Mouse (Mus musculus) forebrain, postnatal 0 days (tissue): ENCODE measurements around the gene Pxmp4. TPM values are rescaled to one million over a fixed set of nuclear protein-coding genes. Genes with fewer than 3 reads are reported as not detected.

ENCODE experiments used
- ATAC-seq: fragments of 200-750 bp; cut with Nextera tagmentation; 2 replicates; pipeline ENCODE4 v1.8.0; 2017; ENCODE audit warnings: mild to moderate bottlenecking, moderate library complexity
- DNase-seq: peaks from one replicate; pipeline ENCODE4 v3.0.0-alpha.2; 2015
- H3K27ac ChIP-seq: fragments of 300-500 bp; sonication (generic); 2 replicates; pipeline ENCODE4 v1.5.1; 2014; ENCODE audit warnings: low read depth, mild to moderate bottlenecking, antibody characterized with exemption, low read length, moderate library complexity, mixed read lengths
- H3K27me3 ChIP-seq: fragments of 300-500 bp; sonication (generic); 2 replicates; pipeline ENCODE4 v1.6.1; 2014; ENCODE audit warnings: mild to moderate bottlenecking, low read length, mixed read lengths; ENCODE audit not compliant: insufficient read depth
- H3K36me3 ChIP-seq: fragments of 300-500 bp; sonication (generic); 2 replicates; pipeline ENCODE4 v1.6.1; 2014; ENCODE audit warnings: mild to moderate bottlenecking, moderate library complexity; ENCODE audit not compliant: insufficient read depth
- H3K4me1 ChIP-seq: fragments of 300-500 bp; sonication (generic); 2 replicates; pipeline ENCODE4 v1.6.1; 2014; ENCODE audit warnings: antibody characterized with exemption; ENCODE audit not compliant: insufficient read depth
- H3K4me2 ChIP-seq: fragments of 300-500 bp; sonication (generic); 2 replicates; pipeline ENCODE4 v1.6.1; 2014; ENCODE audit warnings: low read depth, mild to moderate bottlenecking, moderate library complexity
- H3K4me3 ChIP-seq: fragments of 300-500 bp; sonication (generic); 2 replicates; pipeline ENCODE4 v1.5.1; 2014; ENCODE audit warnings: low read depth, low read length, mixed read lengths
- H3K9ac ChIP-seq: fragments of 300-500 bp; sonication (generic); 2 replicates; pipeline ENCODE4 v1.6.1; 2014; ENCODE audit warnings: mild to moderate bottlenecking
- H3K9me3 ChIP-seq: fragments of 300-500 bp; sonication (generic); 2 replicates; pipeline ENCODE4 v1.6.1; 2016; ENCODE audit warnings: low read length
- CTCF ChIP-seq: sonication (generic); IDR thresholded peaks from 2 replicates; pipeline ENCODE4 v1.5.1; 2016; ENCODE audit warnings: antibody characterized with exemption, control low read depth, low read depth
- WGBS: fragments of 180-500 bp; shearing (Covaris S2); extraction: QIAGEN DNeasy Blood & Tissue Kit; methylation state at CpG from one replicate; pipeline ENCODE4 v1.1.7; 2014; 5-methylcytosine and 5-hydroxymethylcytosine counted together
- polyA plus RNA-seq: library from polyadenylated mRNA; unstranded; fragments of >200 nt; fragmentation: Nextera tagmentation; extraction: Ambion mirVana; gene quantifications from 2 replicates; pipeline ENCODE4 v1.2.1, GENCODE M21; 2015
- total RNA-seq: library from RNA; depleted of rRNA; stranded (reverse); fragments of >200 nt; gene quantifications from 2 replicates; pipeline ENCODE4 v1.2.3, GENCODE M21; 2014

The Pxmp4 gene
- total and polyA plus RNA-seq, 2 experiments from 2014 or later = 15.0 to 17.9 TPM

- H3K27me3 ChIP-seq = no peaks in the 10 kb centered on the region
- H3K4me2 ChIP-seq = no peak overlapping the region
Measured at GRCm38 (mm10) chr2:154641176-154641575, 37.7 kb upstream of the Pxmp4 start.

GRCm38 (mm10) chr2:154639115-154639514, 35.6 kb upstream of the Pxmp4 start:
- H3K36me3 ChIP-seq = peaks cover 85% of the 10 kb centered on the region
- no peak overlapping the region for H3K27ac ChIP-seq
- WGBS = 97% methylated on average over 4 of the region's 4 CpGs
- H3K4me2 ChIP-seq = no peak overlapping the region
- no peak overlapping the region for H3K9ac ChIP-seq
- ATAC-seq (no peak), DNase-seq (no peak)
- H3K4me3 ChIP-seq = no peak overlapping the region
- TF ChIP-seq CTCF = no peak
- H3K27me3 ChIP-seq = no peaks in the 10 kb centered on the region
- no peaks in the 10 kb centered on the region for H3K4me1 ChIP-seq
- H3K9me3 ChIP-seq = 0 out of 2 replicates have a peak, but pooled peaks cover 4% of the 10 kb centered on the region

More at GRCm38 (mm10) chr2:154641176-154641575, 37.7 kb upstream of the Pxmp4 start:
- H3K27ac ChIP-seq = no peak overlapping the region
- H3K9me3 ChIP-seq = 0 out of 2 replicates have a peak, but pooled peaks cover 4% of the 10 kb centered on the region
- no peak for ATAC-seq
- WGBS = 86% methylated on average over 8 of the region's 8 CpGs
- no peak for DNase-seq
- H3K4me3 ChIP-seq = no peak overlapping the region
- no peaks in the 10 kb centered on the region for H3K4me1 ChIP-seq
- no peak overlapping the region for H3K9ac ChIP-seq
- peaks cover 82% of the 10 kb centered on the region for H3K36me3 ChIP-seq
- TF ChIP-seq CTCF = no peak

DNA sequence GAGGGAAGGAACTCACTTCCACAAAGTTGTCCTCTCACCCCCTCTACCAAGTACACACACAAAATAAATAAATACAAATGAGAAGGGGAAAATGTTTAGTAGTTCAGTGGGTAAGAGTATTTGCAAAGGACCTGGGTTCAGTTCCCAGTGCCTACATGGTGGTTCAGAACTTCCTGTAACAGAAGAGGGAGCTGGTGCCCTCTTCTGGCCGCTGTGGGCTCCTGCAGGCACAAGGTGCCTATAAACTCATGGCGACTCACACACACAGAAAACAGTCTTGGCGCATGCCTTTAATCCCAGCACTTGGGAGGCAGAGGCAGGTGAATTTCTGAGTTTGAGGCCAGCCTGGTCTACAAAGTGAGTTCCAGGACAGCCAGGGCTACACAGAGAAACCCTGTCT, 35.0 kb upstream of the Pxmp4 start:
- WGBS = 96% methylated on average over 3 of the region's 3 CpGs
- H3K4me3 ChIP-seq = no peak overlapping the region
- H3K36me3 ChIP-seq = peaks cover 83% of the 10 kb centered on the region
- DNase-seq (no peak), ATAC-seq (no peak)
- no peaks in the 10 kb centered on the region for H3K4me1 ChIP-seq
- 0 out of 2 replicates have a peak, but pooled peaks cover 4% of the 10 kb centered on the region for H3K9me3 ChIP-seq
- no peak overlapping the region for H3K4me2 ChIP-seq
- H3K9ac ChIP-seq = no peak overlapping the region
- no peak overlapping the region for H3K27ac ChIP-seq
- peak; percentile 13; the same call in 1 of the 2 replicates for TF ChIP-seq CTCF
- no peaks in the 10 kb centered on the region for H3K27me3 ChIP-seq

GRCm38 (mm10) chr2:154635826-154636225, 32.3 kb upstream of the Pxmp4 start:
- TF ChIP-seq CTCF = no peak
- no peak overlapping the region for H3K27ac ChIP-seq
- H3K4me2 ChIP-seq = no peak overlapping the region
- H3K4me1 ChIP-seq = no peaks in the 10 kb centered on the region
- ATAC-seq (no peak), DNase-seq (no peak)
- 76% methylated on average over 2 of the region's 2 CpGs for WGBS
- H3K27me3 ChIP-seq = no peaks in the 10 kb centered on the region
- 0 out of 2 replicates have a peak, but pooled peaks cover 4% of the 10 kb centered on the region for H3K9me3 ChIP-seq
- no peak overlapping the region for H3K4me3 ChIP-seq
- H3K36me3 ChIP-seq = peaks cover 70% of the 10 kb centered on the region
- no peak overlapping the region for H3K9ac ChIP-seq

DNA sequence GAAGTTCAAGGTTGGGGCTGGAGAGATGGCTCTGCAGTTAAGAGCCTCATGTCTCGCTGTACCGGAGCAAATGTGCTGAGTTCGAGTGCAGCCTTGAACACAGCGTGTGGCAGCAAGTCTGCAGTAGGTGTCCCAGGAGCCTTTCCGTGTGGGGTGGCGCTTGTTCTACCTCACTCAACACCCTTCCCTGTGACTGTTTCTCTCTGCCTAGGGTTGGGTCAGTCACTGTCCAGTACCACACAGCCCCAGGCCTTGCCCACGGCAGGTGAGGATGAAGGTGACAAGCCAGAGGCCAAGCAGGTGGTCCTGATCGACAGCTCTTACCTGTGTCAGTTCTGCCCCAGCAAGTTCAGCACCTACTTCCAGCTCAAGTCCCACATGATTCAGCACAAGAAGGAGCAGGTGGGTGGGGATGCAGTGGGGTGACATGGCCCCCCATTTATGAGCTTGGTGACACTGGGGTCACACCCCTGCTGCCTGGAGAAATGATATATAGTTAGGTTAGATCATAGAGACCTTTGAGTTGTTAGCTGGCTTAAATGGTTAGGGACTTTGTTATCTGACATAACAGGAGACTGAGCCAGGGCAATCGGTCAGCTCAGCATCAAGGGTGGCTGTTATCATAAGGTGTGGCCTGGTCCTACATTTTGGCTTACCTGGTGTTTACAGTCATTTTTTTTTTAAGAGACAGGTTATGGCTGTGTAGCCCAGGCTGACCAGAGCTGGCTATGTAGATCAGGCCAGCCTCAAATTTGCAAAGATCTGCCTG, 30.6 kb upstream of the Pxmp4 start:
- H3K4me3 ChIP-seq = no peak overlapping the region
- H3K4me2 ChIP-seq = no peak overlapping the region
- H3K9me3 ChIP-seq = 0 out of 2 replicates have a peak, but pooled peaks cover 4% of the 10 kb centered on the region
- 96% methylated on average over 9 of the region's 9 CpGs for WGBS
- no peak for TF ChIP-seq CTCF
- H3K36me3 ChIP-seq = peaks cover 72% of the 10 kb centered on the region
- no peak overlapping the region for H3K9ac ChIP-seq
- no peaks in the 10 kb centered on the region for H3K27me3 ChIP-seq
- no peaks in the 10 kb centered on the region for H3K4me1 ChIP-seq
- DNase-seq = no peak
- H3K27ac ChIP-seq = no peak overlapping the region
- no peak for ATAC-seq

- peaks cover 73% of the 10 kb centered on the region for H3K36me3 ChIP-seq
- no peak for DNase-seq
- H3K4me2 ChIP-seq = no peak overlapping the region
- 0 out of 2 replicates have a peak, but pooled peaks cover 3% of the 10 kb centered on the region for H3K9me3 ChIP-seq
- TF ChIP-seq CTCF = no peak
- no peaks in the 10 kb centered on the region for H3K27me3 ChIP-seq
- H3K4me1 ChIP-seq = no peaks in the 10 kb centered on the region
- WGBS = 92% methylated on average over 5 of the region's 5 CpGs
- ATAC-seq = no peak
- no peak overlapping the region for H3K4me3 ChIP-seq
- no peak overlapping the region for H3K9ac ChIP-seq
- no peak overlapping the region for H3K27ac ChIP-seq
Measured at GRCm38 (mm10) chr2:154633039-154633742, 29.7 kb upstream of the Pxmp4 start.
